Comparison of ENCODE assay signal across 8 mouse cellular contexts in the genomic region with DNA sequence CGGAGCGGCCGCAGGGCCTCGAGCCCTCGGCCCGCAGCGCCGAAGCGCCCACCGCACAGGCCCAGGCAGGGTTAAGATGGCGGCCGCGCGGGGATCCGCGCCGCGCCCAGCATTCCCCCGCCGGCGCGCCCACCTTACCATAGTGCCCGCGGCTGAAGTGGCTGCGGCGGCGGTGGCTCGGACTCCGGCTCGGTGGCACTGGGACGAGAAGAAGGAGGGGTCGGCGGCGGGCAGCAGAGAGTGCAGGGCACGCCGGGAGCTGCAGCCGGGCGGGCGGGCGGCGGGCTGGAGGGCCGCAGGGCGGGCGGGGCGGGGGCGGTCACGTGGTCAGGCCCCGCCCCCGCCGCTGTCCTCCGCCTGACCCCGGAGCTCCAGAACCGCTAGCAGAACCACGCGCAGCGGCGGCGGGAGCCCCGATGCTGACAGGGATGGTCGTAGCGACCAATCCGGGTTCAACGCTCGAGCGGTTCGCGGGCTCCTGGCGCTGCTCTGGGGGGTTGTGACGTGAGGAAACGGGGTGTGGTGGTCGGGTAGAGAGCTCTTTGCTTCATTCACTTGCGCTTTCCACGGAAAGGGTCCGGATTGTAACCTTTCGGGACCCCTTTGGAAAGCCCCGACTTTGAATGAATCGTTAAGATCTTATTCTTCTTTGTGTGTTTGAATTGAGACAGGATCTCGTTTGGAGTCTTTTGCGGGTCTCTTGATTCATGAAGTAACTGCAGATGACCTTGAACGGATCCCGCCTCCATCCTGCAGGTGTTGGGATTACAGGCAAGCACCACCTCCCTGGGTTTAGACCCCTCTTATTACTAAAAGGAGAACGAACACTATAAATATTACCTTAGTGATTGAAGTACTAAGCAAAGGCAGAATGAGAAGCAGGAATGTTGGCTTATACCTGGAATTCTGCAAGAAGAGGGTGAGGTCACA. TPM values are rescaled to one million over a fixed set of nuclear protein-coding genes. Genes with fewer than 3 reads are reported as not detected.
DNase-seq lines count a peak whose midpoint lies in the region; ATAC-seq lines count a peak whose summit lies in the region.

A gene (minus strand): TSS at position 272 of the 930 bp plus-strand sequence.

- ATAC-seq in embryonic facial prominence, embryonic 11.5 days (replicated peaks; ENCODE audit: insufficient number of reproducible peaks, low FRiP score, low TSS enrichment, low read depth), result peak; percentile 91
- peak; percentile 94 for ATAC-seq in midbrain, embryonic 12.5 days (ENCODE audit: low FRiP score, low read depth)

- 1% methylated on average over 71 of the region's 82 CpGs for WGBS in embryonic facial prominence, embryonic 11.5 days
- WGBS in limb, embryonic 10.5 days, result 1% methylated on average over 61 of the region's 82 CpGs
- under 1% methylated on average over 79 of the region's 82 CpGs for WGBS in midbrain, embryonic 12.5 days

- peak within 1 kb of the TSS; percentile 99 for H3K9ac ChIP-seq in embryonic facial prominence, embryonic 11.5 days (replicated peaks; ENCODE audit: low read length)
- peak within 1 kb of the TSS; percentile 95 for H3K9ac ChIP-seq in midbrain, embryonic 12.5 days (replicated peaks)

- DNase-seq in 3134 (ENCODE audit: extremely low read depth, insufficient read length, low spot score), result peak; percentile 83
- DNase-seq in adrenal gland, postnatal 25 days, result peak; percentile 86
- peak; percentile 84 for DNase-seq in embryonic facial prominence, embryonic 11.5 days (ENCODE audit: low spot score)
- peak; percentile 99 for DNase-seq in heart, adult 11 months
- DNase-seq in kidney, adult 18-20 months, result peak; percentile 84
- DNase-seq in limb, embryonic 10.5 days (ENCODE audit: low spot score), result peak; percentile 89
- peak; percentile 72 for DNase-seq in skeletal muscle tissue, adult 2 months (ENCODE audit: low read depth, low spot score)

- peak within 1 kb of the TSS; percentile 98 for H3K27ac ChIP-seq in embryonic facial prominence, embryonic 11.5 days (replicated peaks; ENCODE audit: low read depth, low read length)
- H3K27ac ChIP-seq in limb, embryonic 10.5 days, result peak within 1 kb of the TSS; percentile 99
- peak within 1 kb of the TSS; percentile 98 for H3K27ac ChIP-seq in midbrain, embryonic 12.5 days (replicated peaks)

- no peaks in the 10 kb centered on the region for H3K27me3 ChIP-seq in embryonic facial prominence, embryonic 11.5 days (ENCODE audit: control insufficient read depth, insufficient read depth, low read length)
- no peaks in the 10 kb centered on the region for H3K27me3 ChIP-seq in limb, embryonic 10.5 days (ENCODE audit: low read depth, poor library complexity, severe bottlenecking)
- no peaks in the 10 kb centered on the region for H3K27me3 ChIP-seq in midbrain, embryonic 12.5 days

- H3K4me2 ChIP-seq in embryonic facial prominence, embryonic 11.5 days (ENCODE audit: low read depth, low read length), result peak within 1 kb of the TSS; percentile 59
- peak within 1 kb of the TSS; percentile 65 for H3K4me2 ChIP-seq in midbrain, embryonic 12.5 days (replicated peaks)

- H3K36me3 ChIP-seq in embryonic facial prominence, embryonic 11.5 days (replicated peaks; ENCODE audit: control insufficient read depth, insufficient read depth, low read depth, low read length), result no peaks in the 10 kb centered on the region
- peaks cover 30% of the 10 kb centered on the region for H3K36me3 ChIP-seq in limb, embryonic 10.5 days
- H3K36me3 ChIP-seq in midbrain, embryonic 12.5 days, result peaks cover 7% of the 10 kb centered on the region

- no peaks in the 10 kb centered on the region for H3K9me3 ChIP-seq in embryonic facial prominence, embryonic 11.5 days (replicated peaks; ENCODE audit: control insufficient read depth, low read length)
- H3K9me3 ChIP-seq in limb, embryonic 10.5 days (replicated peaks), result no peaks in the 10 kb centered on the region
- H3K9me3 ChIP-seq in midbrain, embryonic 12.5 days, result no peaks in the 10 kb centered on the region

- no peaks in the 10 kb centered on the region for H3K4me1 ChIP-seq in embryonic facial prominence, embryonic 11.5 days (ENCODE audit: control insufficient read depth, insufficient read depth, low read length)
- H3K4me1 ChIP-seq in limb, embryonic 10.5 days, result peaks cover 12% of the 10 kb centered on the region
- peaks cover 8% of the 10 kb centered on the region for H3K4me1 ChIP-seq in midbrain, embryonic 12.5 days

- H3K4me3 ChIP-seq in embryonic facial prominence, embryonic 11.5 days (ENCODE audit: low read depth, low read length), result peak within 1 kb of the TSS; percentile 96
- H3K4me3 ChIP-seq in limb, embryonic 10.5 days, result peak within 1 kb of the TSS; percentile 97
- peak within 1 kb of the TSS; percentile 87 for H3K4me3 ChIP-seq in midbrain, embryonic 12.5 days

RNA-seq across cellular contexts. Expression of the gene that starts here (rescaled TPM):
- total RNA-seq in adrenal gland, postnatal 25 days (2021), result 114 and 143 TPM in 2 replicates
- 211 and 222 TPM in 2 replicates for polyA plus RNA-seq in embryonic facial prominence, embryonic 11.5 days (2014; fragmentation: Nextera tagmentation; extraction: Ambion mirVana)
- polyA plus RNA-seq in limb, embryonic 10.5 days (2016; fragmentation: Nextera tagmentation; extraction: Ambion mirVana), result 149 and 151 TPM in 2 replicates
- polyA plus RNA-seq in midbrain, embryonic 12.5 days (2016; fragmentation: Nextera tagmentation; extraction: Ambion mirVana), result 232 and 246 TPM in 2 replicates

Comparison
In these comparisons a context has a peak if more than half of its experiments do, and no peak if none do; other contexts are left out.
1. Peak in every context shown above with its lines: DNase-seq, ATAC-seq, H3K4me3 ChIP-seq and H3K27ac ChIP-seq.